Mouse (Mus musculus) neural tube, embryonic 11.5 days (tissue): ENCODE measurements at regions not wholly inside any gene's neighbourhood (a gene's known extent, or its start where the extent isn't known, plus 50 kb on each side); places are given as distances from the start of the nearest gene placed in this dataset.
A peak's percentile ranks its signal among the peaks of the same experiment; 100 is the strongest.

Source experiments
- ATAC-seq: fragments of 200-750 bp; cut with Nextera tagmentation; 2 replicates; pipeline ENCODE4 v1.8.0; 2017; ENCODE audit warnings: moderate number of reproducible peaks, mild to moderate bottlenecking, moderate TSS enrichment, moderate library complexity; ENCODE audit not compliant: insufficient read depth, low FRiP score, low TSS enrichment
- DNase-seq: peaks from one replicate; pipeline ENCODE4 v3.0.0-alpha.2; 2015; ENCODE audit warnings: low spot score
- H3K27ac ChIP-seq: fragments of 300-500 bp; sonication (generic); 2 replicates; pipeline ENCODE4 v1.5.1; 2014; ENCODE audit warnings: low read depth, mild to moderate bottlenecking, low read length
- H3K27me3 ChIP-seq: fragments of 300-500 bp; sonication (generic); 2 replicates; pipeline ENCODE4 v1.6.1; 2014; ENCODE audit warnings: mild to moderate bottlenecking, low read length, mixed read lengths; ENCODE audit not compliant: control insufficient read depth, insufficient read depth
- H3K36me3 ChIP-seq: fragments of 300-500 bp; sonication (generic); 2 replicates; pipeline ENCODE4 v1.6.1; 2014; ENCODE audit warnings: mild to moderate bottlenecking, low read length, moderate library complexity, mixed read lengths; ENCODE audit not compliant: control insufficient read depth, insufficient read depth
- H3K4me1 ChIP-seq: fragments of 300-500 bp; sonication (generic); 2 replicates; pipeline ENCODE4 v1.6.1; 2014; ENCODE audit warnings: low read length, mixed read lengths; ENCODE audit not compliant: control insufficient read depth, insufficient read depth
- H3K4me2 ChIP-seq: fragments of 300-500 bp; sonication (generic); 2 replicates; pipeline ENCODE4 v1.6.1; 2014; ENCODE audit warnings: low read depth, mild to moderate bottlenecking, moderate library complexity
- H3K4me3 ChIP-seq: fragments of 300-500 bp; sonication (generic); 2 replicates; pipeline ENCODE4 v1.5.1; 2014; ENCODE audit warnings: low read depth, low read length
- H3K9ac ChIP-seq: fragments of 300-500 bp; sonication (generic); 2 replicates; pipeline ENCODE4 v1.6.1; 2014; ENCODE audit warnings: mild to moderate bottlenecking, low read length
- H3K9me3 ChIP-seq: fragments of 300-500 bp; sonication (generic); 2 replicates; pipeline ENCODE4 v1.6.1; 2016; ENCODE audit warnings: low read length; ENCODE audit not compliant: control insufficient read depth
- WGBS: fragments of 180-500 bp; shearing (Covaris S2); extraction: QIAGEN DNeasy Blood & Tissue Kit; methylation state at CpG from one replicate; pipeline ENCODE4 v1.1.7; 2014; 5-methylcytosine and 5-hydroxymethylcytosine counted together

DNA sequence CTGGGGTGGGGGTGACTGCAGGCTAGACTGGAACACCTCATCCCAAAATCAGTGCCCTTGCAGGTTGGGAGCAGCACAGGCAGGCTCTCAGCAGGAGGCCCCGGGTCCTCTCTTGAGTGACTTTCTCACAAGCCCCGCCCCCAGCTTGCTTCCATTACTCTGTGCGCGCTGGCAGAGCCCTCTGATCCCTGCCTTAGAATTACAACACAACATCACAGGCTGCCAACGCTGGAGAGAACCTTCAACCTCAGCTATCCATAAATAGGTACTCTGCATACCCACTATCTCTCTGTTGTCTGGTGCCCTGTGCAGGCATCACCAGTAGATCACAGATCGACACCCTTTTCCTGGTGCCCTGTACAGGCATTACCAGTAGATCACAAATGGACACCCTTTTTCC, 139.1 kb upstream of the Igsf21 start:
- Histone ChIP-seq H3K36me3 (no peaks in the 10 kb centered on the region), H3K4me3 (no peak overlapping the region), H3K4me2 (no peak overlapping the region), H3K27me3 (no peaks in the 10 kb centered on the region), H3K9me3 (no peaks in the 10 kb centered on the region), H3K4me1 (no peaks in the 10 kb centered on the region), H3K9ac (no peak overlapping the region), H3K27ac (no peak overlapping the region)
- DNase-seq (no peak), ATAC-seq (no peak)
- WGBS = 58% methylated on average over 6 of the region's 6 CpGs

DNA sequence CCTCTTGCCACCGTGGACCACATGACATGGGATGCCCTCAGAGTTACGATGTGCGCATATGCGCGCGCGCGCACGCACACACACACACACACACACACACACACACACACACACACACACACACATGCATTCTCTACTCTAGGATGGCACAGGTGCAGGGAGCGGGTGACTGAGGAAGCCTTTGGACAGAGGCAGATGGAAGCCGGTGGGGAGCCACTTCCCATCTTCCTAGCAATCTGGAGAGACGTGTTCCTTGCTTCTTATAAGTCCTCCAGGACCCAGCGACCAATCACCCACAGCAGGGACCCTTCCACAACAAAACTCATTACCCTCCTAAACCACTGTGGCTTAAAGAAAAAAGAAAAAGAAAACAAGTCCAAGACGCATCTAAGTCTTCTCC, 138.6 kb upstream of the Igsf21 start:
- Histone ChIP-seq H3K4me1 (no peaks in the 10 kb centered on the region), H3K4me3 (no peak overlapping the region), H3K9ac (no peak overlapping the region), H3K4me2 (no peak overlapping the region), H3K9me3 (no peaks in the 10 kb centered on the region), H3K36me3 (no peaks in the 10 kb centered on the region), H3K27ac (no peak overlapping the region), H3K27me3 (no peaks in the 10 kb centered on the region)
- ATAC-seq (no peak), DNase-seq (no peak)
- 89% methylated on average over 14 of the region's 14 CpGs for WGBS

DNA sequence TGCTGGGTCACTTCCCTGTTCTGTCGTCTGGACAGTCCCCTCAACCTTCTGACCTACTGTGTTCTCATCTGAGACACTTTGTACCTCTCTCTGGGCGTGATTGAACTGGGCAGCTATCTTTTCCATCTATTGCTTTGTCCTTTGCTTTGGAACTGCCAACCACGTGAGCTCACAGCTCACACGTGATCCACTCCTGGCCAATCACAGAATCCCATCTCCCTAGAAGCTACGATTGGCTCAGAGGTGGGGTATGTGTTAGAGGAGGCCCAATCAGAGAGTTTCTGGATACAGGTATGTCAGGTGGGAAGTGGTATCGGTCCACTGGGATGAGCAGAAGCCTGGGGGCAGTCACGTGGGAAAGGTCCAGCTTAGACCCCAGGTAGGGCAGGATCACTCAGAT, 137.0 kb upstream of the Igsf21 start:
- no peak overlapping the region for H3K4me3 ChIP-seq
- no peak overlapping the region for H3K4me2 ChIP-seq
- no peak overlapping the region for H3K9ac ChIP-seq
- no peaks in the 10 kb centered on the region for H3K9me3 ChIP-seq
- H3K36me3 ChIP-seq = no peaks in the 10 kb centered on the region
- no peak overlapping the region for H3K27ac ChIP-seq
- DNase-seq (no peak), ATAC-seq (no peak)
- 81% methylated on average over 7 of the region's 7 CpGs for WGBS
- H3K27me3 ChIP-seq = no peaks in the 10 kb centered on the region
- H3K4me1 ChIP-seq = no peaks in the 10 kb centered on the region

DNA sequence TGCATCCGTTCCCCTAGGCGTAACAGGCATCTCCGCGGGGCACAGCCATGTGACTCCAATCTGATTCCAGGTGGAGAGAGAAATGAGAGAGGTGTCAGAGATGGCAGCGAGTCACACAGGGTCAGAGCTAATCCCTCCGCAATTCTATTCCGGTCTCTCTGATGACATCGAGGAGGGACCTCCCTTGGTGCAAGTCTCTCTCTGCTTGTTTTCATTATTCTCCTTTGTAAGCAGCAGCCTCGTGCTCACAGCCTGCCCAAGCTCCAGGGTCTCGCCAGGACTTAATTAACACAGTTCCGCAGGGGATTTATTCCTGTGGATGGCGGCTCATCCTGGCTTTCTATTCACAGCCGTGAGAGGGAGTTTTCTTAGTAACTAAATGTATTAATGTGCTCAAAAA, 134.1 kb upstream of the Igsf21 start:
- no peaks in the 10 kb centered on the region for H3K9me3 ChIP-seq
- no peaks in the 10 kb centered on the region for H3K27me3 ChIP-seq
- no peak overlapping the region for H3K4me2 ChIP-seq
- no peak for ATAC-seq
- H3K27ac ChIP-seq = no peak overlapping the region
- WGBS = 30% methylated on average over 13 of the region's 13 CpGs
- no peaks in the 10 kb centered on the region for H3K36me3 ChIP-seq
- no peak overlapping the region for H3K4me3 ChIP-seq
- H3K4me1 ChIP-seq = no peaks in the 10 kb centered on the region
- DNase-seq = no peak
- no peak overlapping the region for H3K9ac ChIP-seq

DNA sequence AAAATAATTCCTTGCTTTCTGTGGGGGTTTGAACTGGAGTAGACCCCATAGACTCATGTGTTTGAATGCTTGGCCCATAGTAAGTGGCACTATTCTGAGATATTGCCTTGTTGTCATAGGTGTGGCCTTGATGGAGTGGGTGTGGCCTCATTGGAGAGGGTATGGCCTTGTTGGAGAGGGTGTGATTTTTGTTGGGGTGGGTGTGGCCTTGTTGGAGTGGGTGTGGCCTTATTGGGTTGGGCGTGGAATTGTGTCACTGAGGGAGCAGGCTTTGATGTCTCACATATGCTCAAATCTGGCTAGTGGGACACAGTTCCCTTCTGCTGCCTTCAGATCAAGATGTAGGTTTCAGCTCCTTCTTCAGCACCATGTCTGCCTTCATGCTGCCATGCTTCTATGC, 131.4 kb upstream of the Igsf21 start:
- H3K9ac ChIP-seq = no peak overlapping the region
- H3K27ac ChIP-seq = no peak overlapping the region
- 86% methylated on average over 1 of the region's 1 CpGs for WGBS
- H3K36me3 ChIP-seq = no peaks in the 10 kb centered on the region
- ATAC-seq = no peak
- H3K4me1 ChIP-seq = no peaks in the 10 kb centered on the region
- no peaks in the 10 kb centered on the region for H3K9me3 ChIP-seq
- H3K27me3 ChIP-seq = no peaks in the 10 kb centered on the region
- no peak overlapping the region for H3K4me3 ChIP-seq
- DNase-seq = no peak
- H3K4me2 ChIP-seq = no peak overlapping the region

DNA sequence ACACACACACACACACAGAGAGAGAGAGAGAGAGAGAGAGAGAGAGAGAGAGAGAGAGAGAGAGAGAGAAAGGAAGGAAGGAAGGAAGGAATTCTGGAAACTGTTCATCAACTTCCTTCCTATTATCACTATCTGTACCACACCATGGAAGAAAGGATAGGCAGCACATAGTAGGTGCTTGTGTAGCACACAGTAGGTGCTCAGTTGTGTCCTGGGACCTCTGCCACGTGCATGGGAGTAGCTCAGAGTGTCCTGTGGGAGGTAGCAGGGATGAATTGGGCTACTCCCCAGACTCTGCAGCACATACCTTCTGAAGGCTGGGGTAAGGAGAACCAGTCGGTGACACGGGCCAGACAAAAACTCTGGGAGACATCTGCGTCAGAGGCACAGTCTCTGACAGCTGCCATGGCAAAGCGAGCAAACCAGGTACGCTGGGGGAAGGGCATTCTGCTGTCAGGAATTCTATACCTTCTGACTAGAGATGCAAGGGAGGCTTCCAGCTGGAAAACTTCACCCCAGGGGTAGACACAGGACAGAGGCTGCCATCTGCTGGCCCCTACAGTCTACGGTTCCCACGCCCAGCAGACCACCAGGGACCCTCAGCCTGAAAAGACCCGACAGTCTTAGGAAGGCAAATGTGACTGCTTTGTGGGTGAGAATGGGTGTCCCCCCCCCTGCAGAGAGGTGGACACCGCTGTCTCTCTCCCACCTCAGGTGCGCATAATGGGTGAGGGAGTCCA, 126.2 kb upstream of the Igsf21 start:
- Histone ChIP-seq H3K27me3 (no peaks in the 10 kb centered on the region), H3K27ac (no peak overlapping the region), H3K4me2 (no peak overlapping the region), H3K9ac (no peak overlapping the region), H3K36me3 (no peaks in the 10 kb centered on the region), H3K4me1 (no peaks in the 10 kb centered on the region), H3K9me3 (no peaks in the 10 kb centered on the region), H3K4me3 (no peak overlapping the region)
- 48% methylated on average over 11 of the region's 11 CpGs for WGBS
- ATAC-seq = no peak
- peak; percentile 57 for DNase-seq

DNA sequence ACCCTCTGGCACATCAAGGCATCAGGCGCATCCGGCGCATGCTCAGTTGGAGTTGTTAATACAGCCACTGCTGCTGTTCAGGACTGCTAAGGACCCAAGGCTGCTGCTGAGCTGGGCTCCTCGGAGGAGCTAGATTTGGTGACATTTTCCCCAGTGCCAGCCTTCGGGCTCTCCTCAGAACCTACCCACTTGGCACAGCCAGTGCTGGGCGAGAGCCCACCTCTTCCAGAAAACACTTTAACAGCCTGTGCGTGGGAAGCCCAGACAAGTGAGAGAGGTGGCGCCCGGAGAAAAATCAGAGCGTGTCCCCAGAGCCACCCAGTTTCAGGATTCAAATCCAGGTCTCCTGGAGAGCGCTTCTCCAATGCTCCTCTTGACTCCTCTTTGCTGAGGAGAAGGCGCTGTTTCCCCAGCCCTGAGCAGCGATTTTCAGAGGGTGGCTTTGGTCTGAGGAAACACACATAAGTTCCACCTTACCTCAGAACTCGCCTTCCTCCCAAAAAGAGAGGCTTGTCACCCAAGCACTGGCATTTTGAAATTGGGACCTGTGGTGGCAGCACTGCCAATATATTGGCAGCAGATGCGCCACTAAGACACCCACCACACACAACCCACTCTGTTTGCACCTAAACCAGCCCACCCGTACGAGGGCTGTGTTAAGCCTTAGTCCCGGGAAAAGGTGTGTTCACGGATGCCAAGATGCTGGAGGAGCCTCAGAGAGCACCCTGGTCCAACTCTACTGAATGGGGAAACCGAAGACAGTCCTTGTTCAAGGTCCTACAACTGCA, 125.0 kb upstream of the Igsf21 start:
- no peak overlapping the region for H3K4me2 ChIP-seq
- H3K4me1 ChIP-seq = no peaks in the 10 kb centered on the region
- DNase-seq (no peak), ATAC-seq (no peak)
- H3K36me3 ChIP-seq = no peaks in the 10 kb centered on the region
- no peak overlapping the region for H3K4me3 ChIP-seq
- 86% methylated on average over 20 of the region's 20 CpGs for WGBS
- H3K27ac ChIP-seq = no peak overlapping the region
- H3K9ac ChIP-seq = no peak overlapping the region
- H3K9me3 ChIP-seq = no peaks in the 10 kb centered on the region
- no peaks in the 10 kb centered on the region for H3K27me3 ChIP-seq

DNA sequence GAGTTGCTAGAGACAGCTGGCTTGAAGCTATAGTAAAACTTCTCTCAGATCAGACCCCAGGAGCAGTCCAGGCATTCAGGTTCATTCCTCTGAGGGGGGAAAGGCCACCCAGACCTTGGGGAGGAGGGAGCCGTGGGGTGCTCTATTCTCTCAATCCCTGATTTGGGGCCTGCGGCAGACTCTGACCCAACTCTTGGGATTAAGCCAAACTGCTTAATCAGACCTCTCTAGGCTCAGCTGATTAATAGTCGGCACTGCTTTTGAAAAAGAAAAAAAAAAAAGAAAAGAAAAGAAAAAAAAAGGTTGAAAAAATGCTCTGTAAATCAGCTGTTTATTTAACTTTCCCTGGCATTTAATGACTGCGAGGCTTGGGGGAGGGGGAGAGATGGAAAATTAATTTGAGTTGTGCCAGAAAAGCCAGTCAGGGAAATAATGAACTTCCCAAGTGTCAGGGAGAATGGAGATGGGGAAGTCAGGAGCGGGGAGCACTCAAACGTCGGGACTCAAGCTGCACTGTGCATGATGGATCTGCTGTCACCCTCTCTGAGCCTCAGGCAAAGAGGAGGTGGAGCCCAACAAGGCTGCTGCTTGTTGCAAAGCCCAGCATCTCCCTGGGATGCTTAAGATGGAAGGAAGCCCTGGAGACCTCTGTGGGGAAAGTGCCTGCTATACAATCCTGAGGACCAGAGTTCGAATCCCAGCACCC, 120.5 kb upstream of the Igsf21 start:
- Histone ChIP-seq H3K9ac (no peak overlapping the region), H3K27me3 (no peaks in the 10 kb centered on the region), H3K4me1 (no peaks in the 10 kb centered on the region), H3K4me2 (no peak overlapping the region), H3K27ac (no peak overlapping the region), H3K4me3 (no peak overlapping the region), H3K9me3 (no peaks in the 10 kb centered on the region), H3K36me3 (no peaks in the 10 kb centered on the region)
- no peak for ATAC-seq
- peak; percentile 63 for DNase-seq
- 50% methylated on average over 8 of the region's 8 CpGs for WGBS
